In the genomic region with DNA sequence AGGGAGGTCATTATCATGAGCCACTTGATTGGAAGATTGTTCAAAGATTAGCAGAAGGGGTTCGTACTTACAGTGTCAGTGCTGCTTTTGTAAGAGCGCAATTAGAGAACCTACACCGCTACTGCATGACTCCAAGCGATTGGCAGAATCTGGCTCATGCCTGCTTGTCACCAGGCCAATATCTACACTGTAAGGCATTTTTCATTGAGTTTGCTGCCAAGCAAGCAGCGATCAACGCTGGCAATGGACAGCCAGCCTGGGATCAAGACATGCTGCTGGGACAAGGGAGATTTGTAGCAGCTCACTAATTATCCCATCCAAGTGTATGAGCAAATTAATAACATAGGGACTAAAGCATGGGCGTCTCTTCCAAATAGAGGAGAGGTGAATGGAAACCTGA, we compare ENCODE assay signal across 22 mouse cellular contexts. TPM values are rescaled to one million over a fixed set of nuclear protein-coding genes. Genes with fewer than 3 reads are reported as not detected.
DNase-seq lines count a peak whose midpoint lies in the region; ATAC-seq and TF ChIP-seq lines count a peak whose summit lies in the region.
"Not testable (repeated sequence)": the region's sequence is repeated elsewhere in the genome, so short reads cannot be mapped to it uniquely, and the experiment has no call there.
"Had no signal": no experiment of that assay in that cellular context is flagged by ENCODE, and none has a peak within 500 bp of the region (broad histone marks: within the 10 kb centered on the region; RNA-seq: fewer than 3 reads in every experiment).

No protein-coding gene starts in this region.

- not testable (repeated sequence) for H3K36me3 ChIP-seq in forebrain, postnatal 0 days (ENCODE audit: insufficient read depth)

- not testable (repeated sequence) for H3K27ac ChIP-seq in forebrain, postnatal 0 days (ENCODE audit: low read depth, low read length)

- not testable (repeated sequence) for TF ChIP-seq CTCF in forebrain, postnatal 0 days (IDR thresholded peaks at IDR 0.05; ENCODE audit: low read depth)

- DNase-seq in Muller cell, postnatal 12 days (ENCODE audit: inconsistent ontology term), result peak; percentile 18
- peak; percentile 43 to 48 for DNase-seq in cerebellum, postnatal 10 days
- peak; percentile 40 for DNase-seq in fat pad, adult 2 months (ENCODE audit: extremely low read depth, low read depth, low spot score)
- peak; percentile 10 for DNase-seq in forebrain, postnatal 0 days
- peak; percentile 46 for DNase-seq in heart, adult 11 months
- peak; percentile 5 for DNase-seq in urinary bladder, adult 2 months (ENCODE audit: low spot score)

- not testable (repeated sequence) for H3K27me3 ChIP-seq in forebrain, postnatal 0 days (ENCODE audit: insufficient read depth, low read length)

- H3K4me2 ChIP-seq in forebrain, postnatal 0 days (ENCODE audit: low read depth), result not testable (repeated sequence)

- H3K4me3 ChIP-seq in forebrain, postnatal 0 days (ENCODE audit: low read depth, low read length), result not testable (repeated sequence)

- not testable (repeated sequence) for ATAC-seq in forebrain, postnatal 0 days

- H3K9ac ChIP-seq in forebrain, postnatal 0 days, result not testable (repeated sequence)

- WGBS in forebrain, postnatal 0 days, result 65% methylated on average over 7 of the region's 7 CpGs

- not testable (repeated sequence) for H3K9me3 ChIP-seq in forebrain, postnatal 0 days (ENCODE audit: low read length)

- not testable (repeated sequence) for H3K4me1 ChIP-seq in forebrain, postnatal 0 days (ENCODE audit: insufficient read depth)

RNA-seq across cellular contexts. Expression of gene H2al1o, which starts 25.8 kb away (rescaled TPM):
- total RNA-seq in forebrain, postnatal 0 days (2014; rRNA removed), result not detected in 2 replicates
- polyA plus RNA-seq in forebrain, postnatal 0 days (2015; fragmentation: Nextera tagmentation; extraction: Ambion mirVana), result not detected in 2 replicates
- not detected in 2 replicates for polyA plus RNA-seq in urinary bladder, adult 2 months (2012; rRNA removed)
- total RNA-seq: adrenal gland, adult 2 months; adrenal gland, postnatal 10 days; adrenal gland, postnatal 25 days; adrenal gland, postnatal 4 days; CH12.LX; G1E had no signal
- polyA plus RNA-seq: adrenal gland, adult 2 months; CD4-positive, CD25-positive, alpha-beta regulatory T cell, adult 4 months; cerebellum, adult 2 months; cortical plate, adult 2 months; embryonic facial prominence, embryonic 10.5 days; embryonic facial prominence, embryonic 12.5 days; embryonic facial prominence, embryonic 14.5 days; forebrain, embryonic 10.5 days; forebrain, embryonic 12.5 days; forebrain, embryonic 15.5 days; frontal cortex, adult 2 months; G1E had no signal
